In genomic region chr2:158886571-158886970, GRCm38 (mm10) we compare ENCODE assay signal across 8 mouse cellular contexts.
DNase-seq lines count a peak whose midpoint lies in the region; ATAC-seq and TF ChIP-seq lines count a peak whose summit lies in the region.

No protein-coding gene starts in this region.

- peak; percentile 55; the same call in 1 of the 2 replicates for TF ChIP-seq CTCF in brain, embryonic 14.5 days (IDR thresholded peaks at IDR 0.05; ENCODE audit: borderline replicate concordance, extremely low read depth, insufficient read depth, insufficient read length)

- H3K4me3 ChIP-seq in heart, embryonic 10.5 days: no peak overlapping the region
- H3K4me3 ChIP-seq in intestine, embryonic 15.5 days (replicated peaks): no peak overlapping the region

- WGBS in heart, embryonic 10.5 days: 42% methylated on average over 6 of the region's 6 CpGs
- 56% methylated on average over 6 of the region's 6 CpGs for WGBS in intestine, embryonic 15.5 days

- H3K4me2 ChIP-seq in intestine, embryonic 15.5 days (replicated peaks): no peak overlapping the region

- peak; percentile 22 for DNase-seq in heart, postnatal 4 days
- DNase-seq in heart, embryonic 10.5 days (ENCODE audit: low spot score): no peak
- DNase-seq in CD4-positive helper T cell, adult 2 months (ENCODE audit: low read depth, low spot score): peak; percentile 28
- DNase-seq in brain, embryonic 14.5 days (ENCODE audit: low read depth): no peak
- DNase-seq in cerebellum, adult 11 months: no peak
- no peak for DNase-seq in right cerebral cortex, postnatal 36 days (ENCODE audit: low spot score in 2 of 2)

- H3K36me3 ChIP-seq in heart, embryonic 10.5 days: no peaks in the 10 kb centered on the region
- no peaks in the 10 kb centered on the region for H3K36me3 ChIP-seq in intestine, embryonic 15.5 days

- ATAC-seq in megakaryocyte, adult 5-6 weeks (ENCODE audit: poor library complexity, severe bottlenecking): peak; percentile 49
- no peak for ATAC-seq in intestine, embryonic 15.5 days

- H3K9me3 ChIP-seq in heart, embryonic 10.5 days: no peaks in the 10 kb centered on the region
- H3K9me3 ChIP-seq in intestine, embryonic 15.5 days: no peaks in the 10 kb centered on the region

- H3K9ac ChIP-seq in intestine, embryonic 15.5 days: no peak overlapping the region

- 0 out of 2 replicates have a peak, but pooled peaks cover 5% of the 10 kb centered on the region for H3K4me1 ChIP-seq in heart, embryonic 10.5 days
- H3K4me1 ChIP-seq in intestine, embryonic 15.5 days (replicated peaks): no peaks in the 10 kb centered on the region

- TF ChIP-seq POLR2A in brain, embryonic 14.5 days (IDR thresholded peaks at IDR 0.05; ENCODE audit: borderline replicate concordance, extremely low read depth, insufficient read depth, insufficient read length, poor library complexity, severe bottlenecking): no peak

- peaks cover 4% of the 10 kb centered on the region; the same call in 1 of the 2 replicates for H3K27me3 ChIP-seq in heart, embryonic 10.5 days (ENCODE audit: insufficient read depth, poor library complexity, severe bottlenecking)
- no peaks in the 10 kb centered on the region for H3K27me3 ChIP-seq in intestine, embryonic 15.5 days (replicated peaks)

- H3K27ac ChIP-seq in heart, embryonic 10.5 days: no peak overlapping the region
- no peak overlapping the region for H3K27ac ChIP-seq in intestine, embryonic 15.5 days

Comparison
In these comparisons a context has a peak if more than half of its experiments do, and no peak if none do; other contexts are left out.
1. DNase-seq: peak in heart, postnatal 4 days (single experiment) and CD4-positive helper T cell, adult 2 months (single experiment); none in heart, embryonic 10.5 days (single experiment), brain, embryonic 14.5 days (single experiment), cerebellum, adult 11 months (single experiment) and right cerebral cortex, postnatal 36 days (0 of 2).